Mouse (Mus musculus) kidney, embryonic 15.5 days (tissue): Measurements from ENCODE around the gene Cul3. TPM values are rescaled to one million over a fixed set of nuclear protein-coding genes. Genes with fewer than 3 reads are reported as not detected.

ENCODE experiments used
- ATAC-seq: fragments of 200-750 bp; cut with Nextera tagmentation; replicated peaks from 2 replicates; pipeline ENCODE4 v1.8.0; 2017; ENCODE audit warnings: moderate TSS enrichment; ENCODE audit not compliant: low FRiP score
- H3K27ac ChIP-seq: fragments of 300-500 bp; sonication (generic); 2 replicates; pipeline ENCODE4 v1.5.1; 2015; ENCODE audit warnings: mild to moderate bottlenecking, inconsistent platforms
- H3K27me3 ChIP-seq: fragments of 300-500 bp; sonication (generic); 2 replicates; pipeline ENCODE4 v1.6.1; 2015; ENCODE audit warnings: inconsistent platforms
- H3K36me3 ChIP-seq: fragments of 300-500 bp; sonication (generic); 2 replicates; pipeline ENCODE4 v1.6.1; 2015; ENCODE audit warnings: inconsistent platforms
- H3K4me1 ChIP-seq: fragments of 300-500 bp; sonication (generic); 2 replicates; pipeline ENCODE4 v1.6.1; 2015; ENCODE audit warnings: inconsistent platforms
- H3K4me2 ChIP-seq: fragments of 300-500 bp; sonication (generic); 2 replicates; pipeline ENCODE4 v1.6.1; 2015; ENCODE audit warnings: moderate library complexity, mild to moderate bottlenecking, inconsistent platforms
- H3K4me3 ChIP-seq: fragments of 300-500 bp; sonication (generic); replicated peaks from 2 replicates; pipeline ENCODE4 v1.5.1; 2015; ENCODE audit warnings: mild to moderate bottlenecking, inconsistent platforms
- H3K9ac ChIP-seq: fragments of 300-500 bp; sonication (generic); 2 replicates; pipeline ENCODE4 v1.6.1; 2015; ENCODE audit warnings: mild to moderate bottlenecking, inconsistent platforms
- H3K9me3 ChIP-seq: fragments of 300-500 bp; sonication (generic); replicated peaks from 2 replicates; pipeline ENCODE4 v1.6.1; 2016; ENCODE audit warnings: inconsistent platforms
- WGBS: fragments of 180-500 bp; shearing (Covaris S2); methylation state at CpG from one replicate; pipeline ENCODE4 v1.1.7; 2015; ENCODE audit warnings: mixed read lengths; 5-methylcytosine and 5-hydroxymethylcytosine counted together
- polyA plus RNA-seq: library from polyadenylated mRNA; unstranded; fragments of >200 nt; fragmentation: Nextera tagmentation; extraction: Ambion mirVana; gene quantifications from 2 replicates; pipeline ENCODE4 v1.2.1, GENCODE M21; 2015

Gene Cul3
- polyA plus RNA-seq, 1 experiment from 2014 or later: 28.7 TPM

DNA sequence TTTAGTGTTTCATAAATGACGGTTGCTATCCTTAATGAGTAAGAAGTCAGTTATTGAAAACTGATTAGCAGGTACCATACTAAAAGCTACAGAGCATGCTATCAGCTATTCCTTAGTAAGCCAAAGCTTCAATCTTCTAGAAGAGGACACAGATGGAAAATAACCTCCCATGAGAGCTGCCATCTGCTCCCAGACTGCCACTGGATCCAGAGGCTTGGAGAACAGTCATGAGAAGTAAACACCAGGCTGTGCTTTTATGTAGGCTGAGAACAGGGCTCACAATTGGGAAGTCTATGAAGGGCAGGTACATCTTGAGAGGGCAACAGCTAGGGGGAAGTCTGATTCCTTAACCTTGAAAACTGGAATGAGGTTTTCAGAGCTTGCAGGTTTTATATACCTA, 79.8 kb downstream of the Cul3 start:
- no peaks in the 10 kb centered on the region for H3K27me3 ChIP-seq
- no peak overlapping the region for H3K4me3 ChIP-seq
- H3K27ac ChIP-seq: no peak overlapping the region
- H3K4me1 ChIP-seq: no peaks in the 10 kb centered on the region
- H3K36me3 ChIP-seq: peaks cover 5% of the 10 kb centered on the region; the same call in 1 of the 2 replicates
- no peak overlapping the region for H3K4me2 ChIP-seq
- no peak for ATAC-seq
- H3K9ac ChIP-seq: no peak overlapping the region
- no peaks in the 10 kb centered on the region for H3K9me3 ChIP-seq
- 89% methylated on average over 1 of the region's 1 CpGs for WGBS

DNA sequence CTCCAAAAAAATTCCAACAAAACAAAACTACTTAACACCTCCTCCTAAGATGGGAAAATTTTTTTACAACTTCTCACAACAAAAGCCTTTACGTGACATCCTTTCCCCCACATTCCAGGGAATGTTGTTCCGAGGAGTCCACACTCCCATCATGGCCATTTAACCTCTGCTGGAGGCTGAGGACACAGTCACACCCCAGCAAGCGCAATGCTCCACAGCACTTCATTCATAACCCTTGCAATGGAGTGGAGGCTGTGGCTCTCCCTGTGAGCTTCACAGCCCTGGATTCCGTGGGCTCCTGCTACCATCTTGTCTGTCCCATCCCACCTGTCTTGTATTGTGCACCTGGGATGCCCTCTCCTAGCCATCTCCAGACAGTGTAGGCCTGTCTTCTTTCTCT, 81.6 kb downstream of the Cul3 start:
- H3K4me3 ChIP-seq: no peak overlapping the region
- peak; percentile 81 for ATAC-seq
- H3K9ac ChIP-seq: no peak overlapping the region
- no peaks in the 10 kb centered on the region for H3K9me3 ChIP-seq
- H3K36me3 ChIP-seq: no peaks in the 10 kb centered on the region
- H3K27ac ChIP-seq: no peak overlapping the region
- no peak overlapping the region for H3K4me2 ChIP-seq
- 37% methylated on average over 4 of the region's 4 CpGs for WGBS
- H3K4me1 ChIP-seq: no peaks in the 10 kb centered on the region
- H3K27me3 ChIP-seq: no peaks in the 10 kb centered on the region

DNA sequence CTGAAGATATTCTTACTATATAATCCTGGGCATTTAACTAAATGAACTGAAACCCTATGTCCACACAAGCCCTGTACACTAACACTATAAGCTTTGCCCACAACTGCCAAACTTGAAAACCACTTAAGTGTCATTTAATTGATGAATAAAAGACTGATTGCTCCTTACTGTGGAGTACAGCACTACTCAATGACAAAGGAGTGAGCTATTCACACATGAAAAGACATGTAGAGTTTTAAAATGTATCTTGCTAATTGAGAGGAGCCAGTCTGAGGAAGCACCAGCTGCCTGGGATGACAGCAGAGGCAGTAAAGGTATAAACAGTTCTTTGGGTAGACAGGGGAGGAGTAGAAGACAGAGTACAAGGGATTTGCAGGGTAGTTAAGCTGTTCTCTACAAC, 87.0 kb downstream of the Cul3 start:
- no peaks in the 10 kb centered on the region for H3K9me3 ChIP-seq
- no peak overlapping the region for H3K27ac ChIP-seq
- no peak overlapping the region for H3K4me3 ChIP-seq
- no peak for ATAC-seq
- no peaks in the 10 kb centered on the region for H3K4me1 ChIP-seq
- H3K4me2 ChIP-seq: no peak overlapping the region
- H3K36me3 ChIP-seq: no peaks in the 10 kb centered on the region
- no peaks in the 10 kb centered on the region for H3K27me3 ChIP-seq
- H3K9ac ChIP-seq: no peak overlapping the region

DNA sequence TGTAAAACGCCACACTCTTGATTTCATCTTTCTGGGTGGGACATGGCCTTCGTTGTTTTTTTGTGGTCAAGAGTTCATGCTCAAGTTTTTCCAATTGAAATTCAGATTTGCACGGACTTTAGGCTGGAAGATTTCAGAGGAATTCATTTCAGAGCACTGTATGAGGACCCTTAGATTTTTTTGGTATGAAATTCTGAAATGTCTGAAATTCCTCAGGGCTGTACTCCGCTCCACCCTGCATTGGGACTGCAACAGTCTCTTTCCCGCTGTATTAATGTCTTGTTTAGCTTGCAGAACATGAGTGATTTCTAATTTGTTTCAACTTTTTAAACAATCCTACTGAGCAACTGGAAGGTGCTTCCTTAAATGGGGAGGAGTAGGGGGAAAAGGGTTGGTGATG, 90.0 kb downstream of the Cul3 start:
- WGBS: 88% methylated on average over 5 of the region's 5 CpGs
- Histone ChIP-seq H3K4me3 (no peak overlapping the region), H3K9ac (no peak overlapping the region), H3K4me2 (no peak overlapping the region), H3K36me3 (no peaks in the 10 kb centered on the region), H3K27me3 (no peaks in the 10 kb centered on the region), H3K27ac (no peak overlapping the region), H3K9me3 (no peaks in the 10 kb centered on the region), H3K4me1 (no peaks in the 10 kb centered on the region)
- no peak for ATAC-seq

DNA sequence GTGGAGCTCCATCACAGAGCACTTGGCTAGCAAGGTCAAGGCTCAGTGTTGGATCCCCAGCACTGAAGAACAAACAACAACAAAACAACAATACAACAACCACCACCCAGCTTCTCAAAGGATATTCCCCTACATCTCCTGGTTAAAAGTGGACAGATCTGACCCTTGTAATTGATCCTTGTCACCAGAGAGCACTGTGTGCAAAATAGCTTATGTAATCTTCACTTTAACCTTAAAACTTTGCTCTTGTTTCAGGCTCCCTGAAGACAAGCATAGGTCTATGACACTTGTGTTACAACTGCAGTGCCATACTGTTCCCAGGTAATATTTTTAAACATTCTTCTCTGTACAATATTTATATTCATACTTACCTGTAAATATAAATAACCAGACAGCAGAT, 93.1 kb downstream of the Cul3 start:
- Histone ChIP-seq H3K27ac (no peak overlapping the region), H3K4me2 (no peak overlapping the region), H3K9me3 (no peaks in the 10 kb centered on the region), H3K4me1 (no peaks in the 10 kb centered on the region), H3K27me3 (no peaks in the 10 kb centered on the region), H3K36me3 (no peaks in the 10 kb centered on the region), H3K4me3 (no peak overlapping the region), H3K9ac (no peak overlapping the region)
- ATAC-seq: no peak

DNA sequence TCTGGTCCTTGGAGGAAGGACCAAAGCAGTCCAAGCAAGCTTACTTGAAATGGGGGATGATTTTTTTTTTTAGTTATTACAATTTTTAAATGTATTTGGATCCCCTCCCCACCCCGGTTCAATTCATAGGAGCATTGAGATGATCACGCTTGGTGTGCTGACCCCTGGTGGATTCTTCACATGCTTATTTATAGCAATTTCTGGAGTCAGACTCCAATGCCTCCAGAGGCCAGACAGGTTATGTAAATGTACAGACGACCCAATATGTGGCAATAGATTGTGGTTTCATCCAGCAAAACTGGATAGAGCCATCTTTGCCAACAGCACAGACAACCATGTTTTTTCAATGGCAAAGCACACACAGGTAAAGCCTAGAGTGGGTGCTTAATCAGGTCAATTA, 96.2 kb downstream of the Cul3 start:
- Histone ChIP-seq H3K4me3 (no peak overlapping the region), H3K9me3 (no peaks in the 10 kb centered on the region), H3K27me3 (no peaks in the 10 kb centered on the region), H3K9ac (no peak overlapping the region), H3K4me2 (no peak overlapping the region), H3K27ac (no peak overlapping the region), H3K36me3 (no peaks in the 10 kb centered on the region), H3K4me1 (peaks cover 12% of the 10 kb centered on the region)
- 52% methylated on average over 3 of the region's 3 CpGs for WGBS
- no peak for ATAC-seq

DNA sequence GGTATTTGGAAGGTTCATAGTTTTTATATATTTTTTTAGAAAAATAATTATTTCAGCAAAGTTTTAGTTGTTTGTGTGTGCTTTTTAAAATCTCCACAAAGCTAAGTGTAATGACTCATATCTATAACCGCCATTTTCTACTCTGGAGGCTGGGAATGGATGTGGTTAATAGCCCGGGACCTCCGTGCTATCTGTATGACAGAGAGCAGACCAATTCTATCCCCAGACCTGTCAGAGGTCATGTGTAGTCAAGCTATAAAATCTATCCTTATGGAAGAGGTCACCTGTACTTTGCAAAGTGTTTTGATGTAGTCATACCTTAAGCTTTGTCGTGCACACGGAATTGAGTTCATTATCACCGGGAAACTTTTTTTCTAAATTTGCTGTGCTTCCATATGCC, 98.7 kb downstream of the Cul3 start:
- Histone ChIP-seq H3K27me3 (no peaks in the 10 kb centered on the region), H3K27ac (no peak overlapping the region)
- 0 out of 2 replicates have a peak, but pooled peaks have one; percentile 53 for ATAC-seq

DNA sequence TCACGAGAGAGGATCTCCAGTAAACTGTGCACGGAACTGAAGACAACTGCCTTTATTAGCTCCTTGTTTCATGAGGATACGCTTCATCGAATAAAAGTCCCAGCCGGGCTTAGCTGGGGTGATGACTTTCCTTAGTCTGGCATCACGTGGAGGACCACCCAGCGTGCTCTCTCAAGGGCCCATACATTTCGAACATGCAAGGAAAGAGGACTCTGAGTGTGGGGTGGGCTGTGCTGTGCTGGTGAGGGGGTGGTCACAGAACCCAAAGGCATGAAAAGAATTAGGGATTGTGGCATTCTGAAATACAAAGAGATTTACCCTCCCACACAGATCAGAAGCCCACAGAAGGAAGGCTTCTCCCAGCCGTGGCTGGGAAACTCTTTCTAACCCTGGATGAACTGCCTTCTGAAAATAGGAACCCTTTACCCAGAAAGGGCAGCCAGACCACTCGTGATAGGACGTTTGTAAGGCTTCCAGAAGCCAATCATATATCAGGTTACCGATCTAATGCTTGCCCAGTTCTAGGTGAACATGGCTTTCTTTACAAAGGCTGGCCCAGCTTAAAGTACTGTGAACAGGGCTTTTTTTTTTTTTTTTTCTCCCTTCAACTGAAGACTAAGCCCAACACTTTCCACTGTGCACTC, 100.1 kb downstream of the Cul3 start:
- H3K36me3 ChIP-seq: no peaks in the 10 kb centered on the region
- H3K9me3 ChIP-seq: no peaks in the 10 kb centered on the region
- H3K4me3 ChIP-seq: no peak overlapping the region
- H3K27ac ChIP-seq: 0 out of 2 replicates have a peak overlapping the region, but pooled peaks have one; percentile 13
- 23% methylated on average over 12 of the region's 12 CpGs for WGBS
- no peaks in the 10 kb centered on the region for H3K27me3 ChIP-seq
- ATAC-seq: peak; percentile 61
- no peak overlapping the region for H3K9ac ChIP-seq
- peak overlapping the region; percentile 25 for H3K4me2 ChIP-seq
- peaks cover 12% of the 10 kb centered on the region for H3K4me1 ChIP-seq

More for the DNA sequence above, 98.7 kb downstream of the Cul3 start:
- Histone ChIP-seq H3K4me1 (peaks cover 12% of the 10 kb centered on the region), H3K36me3 (no peaks in the 10 kb centered on the region), H3K9me3 (no peaks in the 10 kb centered on the region), H3K9ac (no peak overlapping the region), H3K4me2 (no peak overlapping the region), H3K4me3 (no peak overlapping the region)
- WGBS: 48% methylated on average over 6 of the region's 6 CpGs

DNA sequence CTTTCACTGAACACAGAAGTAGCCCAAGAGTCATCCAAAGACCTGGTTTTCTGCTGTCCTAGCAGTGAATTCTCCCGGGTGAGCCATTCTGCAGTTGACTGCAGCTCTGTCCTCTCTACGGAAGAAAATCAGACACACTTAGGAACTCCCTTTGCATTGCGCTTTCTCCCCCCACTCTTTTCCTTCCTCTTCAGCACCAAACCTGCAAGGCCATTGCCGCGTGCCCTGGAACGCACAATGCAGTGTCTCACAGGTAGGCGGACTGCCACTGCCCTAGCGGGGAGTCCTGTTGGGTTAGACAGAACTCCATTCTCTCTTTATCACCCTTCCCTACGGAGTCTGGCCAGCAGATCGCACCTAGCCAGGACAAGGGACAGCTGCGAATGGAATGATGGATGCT, 100.8 kb downstream of the Cul3 start:
- ATAC-seq: peak; percentile 31; the same call in 1 of the 2 replicates
- 80% methylated on average over 11 of the region's 11 CpGs for WGBS
- Histone ChIP-seq H3K36me3 (no peaks in the 10 kb centered on the region), H3K9me3 (no peaks in the 10 kb centered on the region), H3K9ac (no peak overlapping the region), H3K4me3 (no peak overlapping the region), H3K27ac (0 out of 2 replicates have a peak overlapping the region, but pooled peaks have one; percentile 13), H3K4me2 (peak overlapping the region; percentile 25; the same call in 1 of the 2 replicates), H3K27me3 (no peaks in the 10 kb centered on the region), H3K4me1 (peaks cover 12% of the 10 kb centered on the region)

DNA sequence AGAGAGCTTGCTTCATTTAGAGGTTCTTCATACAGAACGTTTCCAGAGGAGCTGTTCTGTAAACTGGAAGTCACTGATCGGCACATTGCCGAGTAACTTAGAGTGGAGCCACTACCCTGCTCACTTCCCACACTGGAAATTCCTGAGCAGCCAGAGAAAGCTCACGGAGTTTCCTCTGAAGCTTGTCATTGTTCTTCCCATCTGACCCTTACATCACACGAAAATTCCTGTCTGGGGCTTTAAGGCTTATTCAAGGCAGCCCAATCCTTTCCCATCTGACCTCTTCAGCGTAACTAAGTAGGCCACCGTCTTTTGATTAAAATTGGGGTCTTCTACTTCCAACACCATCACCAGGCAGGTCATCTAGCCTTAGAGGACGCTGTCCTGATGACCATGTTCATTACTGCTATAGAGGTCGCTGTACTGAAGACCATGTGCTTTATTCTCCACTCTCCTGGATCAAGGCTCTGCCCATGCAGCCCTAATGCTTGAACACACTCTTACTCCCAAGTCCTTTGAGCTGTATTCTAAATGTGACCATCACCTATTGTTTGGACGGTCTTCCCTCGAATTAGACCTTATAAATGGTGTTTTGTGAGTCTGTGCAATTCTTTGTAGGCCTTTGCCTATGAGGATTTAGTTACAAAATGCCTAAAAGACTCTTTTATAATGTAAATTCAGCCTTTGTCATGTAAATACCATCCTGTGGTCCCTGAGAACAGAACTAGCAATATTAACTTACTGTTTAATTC, 103.2 kb downstream of the Cul3 start:
- Histone ChIP-seq H3K4me1 (peaks cover 12% of the 10 kb centered on the region), H3K4me2 (no peak overlapping the region), H3K9me3 (no peaks in the 10 kb centered on the region), H3K27me3 (no peaks in the 10 kb centered on the region), H3K27ac (no peak overlapping the region), H3K36me3 (no peaks in the 10 kb centered on the region), H3K4me3 (no peak overlapping the region), H3K9ac (no peak overlapping the region)
- no peak for ATAC-seq
- WGBS: 71% methylated on average over 11 of the region's 11 CpGs

DNA sequence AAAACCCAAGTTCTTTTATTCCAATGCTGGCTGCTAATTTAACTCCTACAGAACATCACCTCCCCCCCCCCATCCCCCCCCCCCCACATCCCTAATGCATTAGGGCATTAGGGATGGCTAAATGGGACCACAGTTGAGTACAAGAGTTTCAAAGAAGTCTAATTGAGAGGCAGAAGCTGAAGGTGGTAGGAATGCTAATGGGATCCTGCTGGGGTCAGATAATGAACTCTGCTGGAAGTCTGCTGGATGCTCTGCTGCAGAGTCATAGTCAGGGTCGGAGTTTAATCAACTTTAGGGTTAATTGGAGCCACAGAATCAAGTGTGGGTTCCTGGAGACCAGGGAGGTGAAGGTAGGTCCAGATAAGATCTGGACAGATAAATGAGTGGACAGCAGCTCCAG, 104.2 kb downstream of the Cul3 start:
- H3K9me3 ChIP-seq: no peaks in the 10 kb centered on the region
- no peak overlapping the region for H3K27ac ChIP-seq
- peaks cover 12% of the 10 kb centered on the region for H3K4me1 ChIP-seq
- H3K36me3 ChIP-seq: no peaks in the 10 kb centered on the region
- ATAC-seq: no peak
- WGBS: 29% methylated on average over 1 of the region's 1 CpGs
- H3K27me3 ChIP-seq: no peaks in the 10 kb centered on the region
- no peak overlapping the region for H3K4me3 ChIP-seq
- H3K4me2 ChIP-seq: no peak overlapping the region
- no peak overlapping the region for H3K9ac ChIP-seq

DNA sequence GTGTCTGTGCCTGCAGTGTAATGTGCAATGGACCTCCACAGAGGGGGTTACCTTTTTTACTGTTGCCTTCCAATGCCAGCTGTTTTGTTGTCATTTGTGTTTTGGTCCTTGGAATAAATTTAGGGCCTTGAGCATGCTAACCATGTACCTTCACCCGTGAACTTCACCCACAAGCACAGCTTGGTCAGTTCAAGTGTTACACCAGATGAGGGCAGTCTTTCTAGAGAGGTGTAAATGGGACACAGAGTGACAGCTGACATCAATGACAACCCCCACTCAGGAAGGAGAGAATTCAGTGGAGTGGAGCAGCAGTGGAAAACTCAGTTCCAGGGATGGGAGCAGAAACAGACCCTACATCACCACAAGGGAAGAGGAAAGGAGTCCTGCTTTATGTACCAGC, 109.7 kb downstream of the Cul3 start:
- H3K9me3 ChIP-seq: no peaks in the 10 kb centered on the region
- no peak overlapping the region for H3K9ac ChIP-seq
- H3K4me3 ChIP-seq: no peak overlapping the region
- H3K27ac ChIP-seq: no peak overlapping the region
- no peaks in the 10 kb centered on the region for H3K36me3 ChIP-seq
- H3K27me3 ChIP-seq: no peaks in the 10 kb centered on the region
- WGBS: 81% methylated on average over 1 of the region's 1 CpGs
- no peaks in the 10 kb centered on the region for H3K4me1 ChIP-seq
- ATAC-seq: no peak
- H3K4me2 ChIP-seq: no peak overlapping the region
